Mouse (Mus musculus) cerebellum, adult (tissue): ENCODE data around the gene Upp2.

Experiments
- ATAC-seq: cut with Nextera tagmentation; 2 replicates; pipeline ENCODE4 v1.9.2; 2017; ENCODE audit warnings: mild to moderate bottlenecking, moderate library complexity, mixed read lengths; ENCODE audit not compliant: insufficient number of reproducible peaks, low FRiP score, low TSS enrichment

Gene Upp2

GRCm38 (mm10) chr2:58799623-58800022, 232.5 kb downstream of the Upp2 start:
- peak; percentile 76 for ATAC-seq

GRCm38 (mm10) chr2:58812941-58813340, 245.8 kb downstream of the Upp2 start:
- ATAC-seq, result no peak

- no peak for ATAC-seq
Observed at GRCm38 (mm10) chr2:58828910-58829600, 262.0 kb downstream of the Upp2 start.

- ATAC-seq, result no peak
Observed at GRCm38 (mm10) chr2:58829981-58830742, 263.1 kb downstream of the Upp2 start.

- ATAC-seq, result no peak
Observed at GRCm38 (mm10) chr2:58832253-58832980, 265.3 kb downstream of the Upp2 start.

- no peak for ATAC-seq
Observed at GRCm38 (mm10) chr2:58841021-58841420, 273.9 kb downstream of the Upp2 start.

GRCm38 (mm10) chr2:58842443-58842842, 275.3 kb downstream of the Upp2 start:
- no peak for ATAC-seq
